Mouse (Mus musculus): ENCODE data around the gene Bend3.
A peak's percentile ranks its signal among the peaks of the same experiment; 100 is the strongest.

Gene Bend3

GRCm38 (mm10) chr10:43478751-43479435 is at the start of gene Bend3:
TSS of gene Bend3 (plus strand) at chr10:43478831.
- DNase-seq (ENCODE audit: low spot score in 2 of 2) = peak; percentile 52 to 64

- DNase-seq (ENCODE audit: low spot score in 2 of 2) = no peak
These were observed 48.0 kb upstream of the Bend3 start for GRCm38 (mm10) chr10:43430606-43431005.

- DNase-seq (ENCODE audit: low spot score in 2 of 2) = no peak
These were observed 44.3 kb upstream of the Bend3 start for GRCm38 (mm10) chr10:43434326-43434725.

DNA sequence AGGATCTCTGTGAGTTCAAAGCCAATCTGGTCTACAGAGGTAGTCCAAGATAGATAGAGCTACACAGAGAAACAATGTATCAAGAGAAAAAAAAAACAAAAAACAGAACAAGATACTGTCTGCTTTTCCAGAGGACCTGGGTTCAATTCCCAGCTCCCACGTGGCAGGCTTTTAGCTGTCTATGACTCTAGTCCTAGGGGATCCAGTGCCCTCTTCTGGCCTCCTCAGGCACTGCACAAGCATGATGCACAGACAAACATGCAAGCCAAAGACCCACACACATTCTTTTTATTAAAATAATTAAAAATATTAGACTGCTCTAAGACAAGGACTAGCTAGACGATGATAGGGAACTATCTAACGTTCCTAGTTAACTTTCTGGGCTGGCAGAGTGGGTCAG is 42.9 kb upstream of the Bend3 start:
- no peak for DNase-seq (ENCODE audit: low spot score in 2 of 2)

DNA sequence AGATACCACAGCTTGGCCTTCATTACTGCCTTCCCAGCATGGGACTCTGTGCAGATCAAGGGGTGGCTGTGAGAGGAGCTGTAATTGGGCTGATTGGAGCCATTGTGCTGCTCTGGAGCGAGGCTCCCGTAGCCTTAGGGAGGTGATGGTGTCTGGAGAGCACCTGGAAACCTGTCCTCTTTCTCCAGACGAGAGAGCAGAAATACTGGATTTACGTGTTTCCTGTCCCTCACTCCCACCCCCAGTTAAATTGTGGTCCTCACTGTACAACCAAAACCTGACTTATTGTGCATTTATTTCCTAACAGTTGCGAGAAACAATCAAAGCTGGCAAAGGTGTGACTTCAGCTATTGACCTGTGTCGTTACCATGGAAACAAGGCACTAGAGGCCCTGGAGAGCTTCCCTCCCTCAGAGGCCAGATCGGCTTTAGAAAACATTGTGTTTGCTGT is 39.1 kb upstream of the Bend3 start:
- DNase-seq (ENCODE audit: low spot score in 2 of 2) = no peak

DNA sequence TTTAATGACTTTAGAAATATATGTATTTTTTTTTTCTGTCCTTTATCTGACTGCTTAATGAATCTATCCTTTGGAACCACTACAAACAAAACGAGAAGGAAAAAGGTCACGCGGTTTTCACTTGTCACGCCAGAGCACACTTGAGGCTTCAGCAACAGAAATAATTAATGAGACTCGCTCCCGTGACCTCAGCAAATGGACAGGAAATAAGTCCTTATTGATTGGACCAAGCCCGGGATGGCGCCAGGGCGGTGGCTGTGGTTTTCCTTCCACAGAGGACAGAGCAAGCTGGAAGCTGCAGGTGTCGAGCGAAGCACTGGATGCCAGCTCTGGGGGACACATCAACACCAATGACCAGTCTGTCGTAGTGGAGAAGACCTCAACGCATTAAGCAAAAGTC is 38.6 kb upstream of the Bend3 start:
- DNase-seq (ENCODE audit: low spot score in 2 of 2) = no peak

DNA sequence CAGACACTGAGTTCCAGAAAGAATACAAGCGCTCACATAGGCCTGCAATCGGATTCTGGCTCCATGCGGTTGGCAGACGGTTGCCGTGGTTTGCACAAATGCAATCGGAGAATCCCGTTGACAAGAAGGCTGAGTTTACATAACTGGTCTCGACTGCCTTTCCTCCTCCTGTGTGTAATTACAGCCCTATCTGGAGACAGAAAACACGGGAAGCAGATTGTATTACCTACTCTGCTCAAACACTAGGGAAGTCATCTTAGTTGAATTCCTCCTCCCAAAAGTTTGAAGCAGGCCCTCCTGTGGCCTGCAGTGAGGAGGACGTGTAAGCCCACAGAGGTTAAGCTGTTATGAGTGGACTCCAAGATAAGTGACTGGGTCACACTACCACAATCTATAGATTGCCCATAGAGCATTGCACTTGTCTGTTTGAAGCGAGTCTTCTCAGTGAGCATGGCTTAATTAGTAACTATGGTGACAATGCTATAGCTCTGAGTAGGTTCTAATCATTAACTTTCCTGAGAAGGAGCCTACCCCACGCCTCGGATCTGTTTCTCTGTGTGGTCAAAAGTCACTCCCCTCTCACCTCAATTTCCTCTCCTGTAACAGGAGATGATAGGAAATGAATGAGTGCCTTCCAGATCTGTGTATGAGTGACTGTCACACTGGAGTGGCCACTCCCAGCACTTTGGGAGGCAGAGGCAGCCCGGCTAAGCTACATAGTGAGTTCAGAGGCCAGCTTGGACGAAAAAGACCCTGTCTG is 37.5 kb upstream of the Bend3 start:
- no peak for DNase-seq (ENCODE audit: low spot score in 2 of 2)

- no peak for DNase-seq (ENCODE audit: low spot score in 2 of 2)
These were observed 30.0 kb upstream of the Bend3 start for GRCm38 (mm10) chr10:43448656-43449055.

DNA sequence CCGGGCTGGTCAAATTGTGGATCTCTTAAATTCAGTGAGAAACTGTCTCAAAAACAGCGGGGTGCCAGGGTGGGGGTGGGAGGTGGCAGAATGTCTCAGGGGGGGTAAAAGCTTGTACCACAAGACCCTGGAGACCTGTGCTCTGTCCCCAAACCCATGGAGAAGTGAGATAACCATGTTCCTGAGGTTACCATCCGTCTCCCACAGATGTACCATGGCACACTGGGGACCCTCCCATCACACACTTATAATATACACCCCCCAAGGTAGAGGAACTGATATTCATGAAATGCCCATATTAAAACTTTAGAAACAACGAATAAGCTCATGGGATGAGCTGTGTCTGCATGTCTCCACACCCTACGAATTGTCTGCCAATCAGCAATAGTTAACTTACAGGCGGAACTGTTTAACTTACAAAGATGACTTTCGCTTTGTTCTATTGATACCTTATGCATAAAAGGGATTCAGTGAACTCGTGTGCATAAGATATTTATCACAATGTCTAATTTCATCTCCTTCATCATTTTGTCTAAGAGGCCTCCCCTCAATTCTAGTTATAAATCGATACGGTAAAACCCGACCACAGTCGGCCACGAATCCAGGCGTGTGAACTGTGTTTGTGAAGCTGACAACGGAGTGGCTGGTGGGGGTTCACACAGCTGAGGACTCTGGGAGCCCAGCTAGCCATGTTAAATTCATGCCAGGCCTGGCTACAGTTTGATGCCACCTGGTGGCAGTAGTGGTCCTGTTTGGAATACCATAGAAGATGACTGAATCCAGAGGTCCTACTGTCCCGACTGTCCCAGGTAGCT is 26.6 kb upstream of the Bend3 start:
- peak; percentile 86 to 91 for DNase-seq (ENCODE audit: low spot score in 2 of 2)

- DNase-seq (ENCODE audit: low spot score in 2 of 2) = no peak
These were observed 26.0 kb upstream of the Bend3 start for GRCm38 (mm10) chr10:43452663-43452996.

DNA sequence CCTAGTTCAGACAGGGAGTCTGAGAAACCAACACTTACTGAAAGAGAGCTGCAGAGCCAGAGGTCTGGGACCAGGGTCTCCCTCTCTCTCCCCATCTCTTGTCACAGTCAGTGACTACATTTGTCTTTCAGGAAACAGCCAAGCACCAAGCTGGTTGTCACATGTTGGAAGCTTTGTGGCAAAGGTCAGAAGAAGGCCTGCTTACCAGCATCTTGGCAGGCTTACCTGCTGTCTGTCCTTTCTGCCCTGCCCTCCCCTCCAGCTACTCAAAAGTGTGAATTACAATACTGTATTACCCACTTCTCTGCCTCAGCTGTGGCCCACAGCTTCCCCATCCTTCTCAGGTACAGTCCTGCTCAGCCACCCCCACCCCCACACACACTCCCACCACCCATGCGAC is 24.4 kb upstream of the Bend3 start:
- DNase-seq (ENCODE audit: low spot score in 2 of 2) = no peak

DNA sequence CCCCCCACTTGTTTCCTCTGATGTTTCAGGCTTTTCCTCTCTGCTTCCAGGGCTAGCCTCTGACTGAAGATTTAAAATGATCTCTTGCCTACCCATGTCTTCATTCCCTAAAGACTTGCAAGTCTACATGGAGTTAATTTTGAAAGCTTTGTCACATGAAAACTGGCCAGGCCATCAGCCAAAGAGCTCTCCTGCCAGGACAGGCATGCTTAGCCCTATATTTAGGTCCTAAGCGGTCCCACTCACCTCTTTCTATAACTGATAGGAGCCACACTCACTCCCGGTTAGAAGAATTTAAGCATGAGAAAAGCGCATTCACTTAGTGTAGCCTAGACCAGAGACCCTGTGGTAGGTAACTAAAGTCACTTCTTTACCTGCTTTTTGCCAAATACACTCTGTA is 24.0 kb upstream of the Bend3 start:
- DNase-seq (ENCODE audit: low spot score in 2 of 2) = no peak

- DNase-seq (ENCODE audit: low spot score in 2 of 2) = no peak
These were observed 15.8 kb upstream of the Bend3 start for GRCm38 (mm10) chr10:43462821-43463220.

DNA sequence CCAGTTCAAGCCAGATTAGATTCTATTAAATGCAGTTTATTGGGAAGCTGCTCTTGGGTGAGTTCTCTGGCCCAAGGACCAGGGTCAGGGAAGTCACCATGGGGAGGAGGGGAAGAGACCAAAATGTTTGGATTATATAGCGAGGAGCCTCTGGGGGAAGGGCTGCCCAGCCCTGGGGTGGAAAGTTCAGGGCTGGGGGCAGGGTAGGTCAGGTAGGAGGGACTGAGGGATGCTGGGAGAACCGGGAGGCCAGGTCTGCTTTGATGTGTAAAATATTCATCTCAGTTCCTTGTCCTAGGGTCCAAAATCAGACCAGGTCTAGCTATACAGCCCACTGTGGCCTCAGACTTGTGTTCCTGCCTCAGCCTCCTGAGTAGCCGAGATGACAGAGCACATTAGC is 15.4 kb upstream of the Bend3 start:
- no peak for DNase-seq (ENCODE audit: low spot score in 2 of 2)

- no peak for DNase-seq (ENCODE audit: low spot score in 2 of 2)
These were observed 12.4 kb upstream of the Bend3 start for GRCm38 (mm10) chr10:43466223-43466622.

GRCm38 (mm10) chr10:43467659-43468058 is 11.0 kb upstream of the Bend3 start:
- DNase-seq (ENCODE audit: low spot score in 2 of 2) = no peak

GRCm38 (mm10) chr10:43468293-43468692 is 10.3 kb upstream of the Bend3 start:
- DNase-seq (ENCODE audit: low spot score in 2 of 2) = no peak

DNA sequence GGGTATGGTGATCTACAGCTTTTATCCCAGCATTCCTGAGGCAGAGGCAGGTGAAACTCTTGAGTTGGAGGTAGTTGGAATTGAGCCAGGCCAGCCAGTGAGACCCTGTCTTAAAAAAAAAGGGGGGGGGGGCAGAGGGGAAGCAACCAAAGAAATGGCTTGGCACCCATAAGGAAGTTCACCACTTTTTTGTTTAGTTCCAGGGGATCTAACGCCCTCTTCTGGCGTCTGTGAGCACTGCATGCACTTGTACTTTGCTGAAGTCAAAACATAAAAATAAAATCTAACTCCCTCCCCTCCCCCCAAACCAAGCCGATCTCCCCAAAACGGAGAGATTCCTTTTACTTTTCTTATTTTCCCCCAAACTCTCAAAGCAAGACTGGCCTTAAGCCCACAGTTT is 3.3 kb upstream of the Bend3 start:
- DNase-seq (ENCODE audit: low spot score in 2 of 2) = peak; percentile 19 to 38

DNA sequence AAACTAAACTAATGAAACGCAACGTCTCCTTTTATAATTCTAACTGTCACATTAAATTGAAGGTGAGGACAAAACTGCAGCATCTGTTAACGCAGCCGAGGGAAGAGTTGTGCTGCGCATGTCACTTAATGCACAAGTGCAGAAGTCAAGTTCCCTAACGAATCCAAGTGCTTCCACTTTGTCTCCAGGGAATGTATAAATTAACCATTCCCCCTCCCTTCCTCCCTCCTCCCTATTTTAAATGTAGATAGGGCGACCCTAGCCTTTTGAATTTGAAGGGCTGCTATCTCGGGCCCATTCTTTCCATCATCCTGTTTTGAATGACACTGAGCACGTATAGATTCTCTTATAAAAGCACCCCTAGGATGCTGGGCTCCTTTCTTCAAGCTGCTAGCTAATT is 1.2 kb upstream of the Bend3 start:
- DNase-seq (ENCODE audit: low spot score in 2 of 2) = peak in 1 of 2 experiments; percentile 20

GRCm38 (mm10) chr10:43477865-43478681 is 558 bp upstream of the Bend3 start:
- peak; percentile 36 to 40 for DNase-seq (ENCODE audit: low spot score in 2 of 2)

DNA sequence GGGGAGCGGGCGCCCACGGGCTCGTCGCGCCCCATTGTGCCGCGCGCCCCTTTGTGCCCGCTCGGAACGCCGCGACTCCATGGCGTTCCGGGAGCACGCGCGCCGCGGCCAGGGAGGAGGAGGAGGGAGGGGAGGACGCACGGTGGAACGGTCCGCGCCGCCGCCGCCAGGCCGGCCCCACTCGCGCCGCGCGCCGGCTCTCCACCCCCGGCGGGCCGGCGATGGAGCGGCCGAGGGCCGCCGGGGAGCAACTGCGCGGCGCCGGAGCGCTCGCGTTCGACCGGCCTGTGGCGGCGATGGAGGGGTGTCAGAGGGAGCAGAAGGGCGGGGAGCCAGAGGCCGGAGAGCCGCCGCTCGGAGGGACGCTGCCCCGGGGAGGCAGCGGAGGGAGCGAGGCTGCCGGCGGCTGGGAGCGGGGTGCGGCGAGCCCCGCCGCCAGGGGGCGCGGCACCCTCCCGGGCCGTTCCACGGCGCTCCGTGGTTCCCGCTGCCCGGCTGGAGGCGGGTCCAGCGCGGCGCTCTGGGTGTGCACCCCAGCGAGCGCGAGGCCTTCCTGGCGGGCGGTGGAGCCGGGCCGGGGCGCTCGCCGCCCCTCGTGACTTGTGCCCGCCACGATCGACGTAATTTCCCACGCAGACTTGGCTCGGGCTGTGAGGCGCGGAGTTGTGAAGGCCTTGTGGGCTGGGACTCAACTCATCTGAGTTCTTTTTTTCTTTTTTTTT is 966 bp downstream of the Bend3 start:
- DNase-seq (ENCODE audit: low spot score in 2 of 2) = peak; percentile 60 to 66
